Mouse (Mus musculus): ENCODE measurements at regions not wholly inside any gene's neighbourhood (a gene's known extent, or its start where the extent isn't known, plus 50 kb on each side); places are given as distances from the start of the nearest gene placed in this dataset.

DNA sequence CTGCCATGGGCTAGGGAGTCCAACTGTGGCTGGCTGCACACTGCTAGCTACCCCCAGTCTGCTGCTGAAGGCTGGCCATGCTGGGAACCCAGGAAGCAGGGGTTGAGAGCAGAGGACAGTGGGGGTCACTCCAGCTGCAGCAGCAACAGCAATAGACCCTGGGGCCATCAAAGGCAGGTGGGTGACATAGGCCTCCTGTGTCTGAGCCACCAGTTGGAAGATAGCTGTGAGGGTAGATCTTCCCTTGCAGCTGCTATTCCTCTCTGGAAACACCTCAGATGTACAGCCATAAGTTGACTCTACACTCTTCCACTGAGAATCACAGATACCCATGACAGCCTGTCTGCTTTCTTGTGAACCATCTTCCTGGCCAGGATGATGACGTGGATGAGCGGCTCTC, 548.5 kb downstream of the Zfp704 start:
- TF ChIP-seq CTCF (IDR thresholded peaks at IDR 0.05; ENCODE audit: low read depth, low read length) (no peak), POLR2A (IDR thresholded peaks at IDR 0.05; ENCODE audit: extremely low read depth, insufficient read depth, low read length) (no peak)

All from liver, adult 2 months (tissue).